20 mouse cellular contexts compared by ENCODE assay signal in genomic region chr9:111009763-111010162, GRCm38 (mm10). TPM values are rescaled to one million over a fixed set of nuclear protein-coding genes. Genes with fewer than 3 reads are reported as not detected.
"Had no signal": no experiment of that assay in that cellular context is flagged by ENCODE, and none has a peak within 500 bp of the region (broad histone marks: within the 10 kb centered on the region; RNA-seq: fewer than 3 reads in every experiment).

No protein-coding gene starts in this region.

- DNase-seq: gastrocnemius, postnatal 14 days; gastrocnemius, postnatal 36 days; heart, adult 18-20 months; heart, postnatal 10 days; heart, postnatal 4 days; kidney, adult 18-20 months; kidney, adult 8-10 months; kidney, postnatal 10 days; kidney, postnatal 36 days; layer of hippocampus, adult 9-11 months; layer of hippocampus, postnatal 36 days; liver; liver, embryonic 13.5 days had no signal

- ATAC-seq: hindbrain, embryonic 16.5 days; inflammation-experienced regulatory T-cells, adult 6 months; intestine, embryonic 15.5 days; intestine, postnatal 0 days had no signal

RNA-seq across cellular contexts. Expression of gene Ltf, which starts 9.3 kb away (rescaled TPM):
- total RNA-seq: gastrocnemius, adult 8-10 months; gastrocnemius, postnatal 36 days; layer of hippocampus, adult 18-20 months; layer of hippocampus, adult 8-10 months had no signal
